Mouse (Mus musculus): ENCODE measurements at regions not wholly inside any gene's neighbourhood (a gene's known extent, or its start where the extent isn't known, plus 50 kb on each side); places are given as distances from the start of the nearest gene placed in this dataset. TPM values are rescaled to one million over a fixed set of nuclear protein-coding genes. Genes with fewer than 3 reads are reported as not detected.
A peak's percentile ranks its signal among the peaks of the same experiment; 100 is the strongest.
"Not testable (repeated sequence)": the region's sequence is repeated elsewhere in the genome, so short reads cannot be mapped to it uniquely, and the experiment has no call there.

DNA sequence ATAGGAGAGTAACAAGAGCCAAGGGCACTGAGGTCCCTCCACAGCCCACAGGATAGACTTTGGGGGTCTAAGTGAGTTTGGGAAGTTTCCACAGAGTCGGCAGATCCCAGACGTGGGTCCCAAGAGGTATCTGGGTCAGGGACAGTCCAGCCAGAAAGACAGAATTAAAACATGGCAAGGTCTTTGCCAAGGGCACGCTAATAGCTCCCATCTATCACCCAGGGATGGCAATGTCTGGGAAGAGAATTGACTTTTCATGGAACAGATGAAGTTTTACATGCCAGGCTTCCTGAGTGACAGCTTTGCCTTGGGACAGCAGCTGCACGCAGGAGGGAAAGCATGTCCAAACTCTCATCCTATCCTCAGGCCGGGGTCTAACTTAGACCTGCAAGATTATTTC is 563.5 kb downstream of the Gm10330 start:
- WGBS = 86% methylated on average over 1 of the region's 5 CpGs
- not testable (repeated sequence) for H3K4me1 ChIP-seq; H3K4me3 ChIP-seq; H3K9ac ChIP-seq; H3K4me2 ChIP-seq; H3K27ac ChIP-seq; H3K36me3 ChIP-seq (ENCODE audit: poor library complexity, severe bottlenecking); H3K9me3 ChIP-seq (replicated peaks); ATAC-seq; H3K27me3 ChIP-seq

DNA sequence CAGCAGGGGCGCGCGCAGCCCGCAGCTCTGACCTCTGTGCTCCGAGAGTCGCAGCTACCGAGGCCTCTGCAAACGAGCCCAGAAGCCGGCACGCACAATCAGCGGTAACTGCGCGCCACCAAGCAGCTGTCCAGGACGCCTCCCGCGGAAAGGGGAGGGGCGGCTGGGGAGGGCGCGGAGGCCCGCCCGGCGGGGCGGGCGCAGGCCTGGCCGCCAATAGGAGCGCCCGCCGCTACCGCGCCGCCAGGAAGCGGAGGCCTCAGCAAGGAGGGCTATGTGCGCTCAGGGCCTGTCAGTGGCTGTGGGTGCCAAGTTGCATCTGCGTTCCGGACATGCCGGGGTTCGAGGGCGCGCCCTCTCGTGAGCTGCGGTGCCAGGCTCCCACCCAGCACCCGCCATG is 590.5 kb downstream of the Gm10330 start:
- not testable (repeated sequence) for H3K27me3 ChIP-seq; H3K27ac ChIP-seq; H3K4me1 ChIP-seq; H3K9me3 ChIP-seq (replicated peaks); H3K36me3 ChIP-seq (ENCODE audit: poor library complexity, severe bottlenecking); H3K9ac ChIP-seq
- Histone ChIP-seq H3K4me2 (peak overlapping the region; percentile 53), H3K4me3 (peak overlapping the region; percentile 44)
- peak; percentile 81 for ATAC-seq
- WGBS = 6% methylated on average over 10 of the region's 42 CpGs

GRCm38 (mm10) chr12:23189110-23189509 is 591.0 kb downstream of the Gm10330 start:
- peak overlapping the region; percentile 44 for H3K4me3 ChIP-seq
- 2% methylated on average over 45 of the region's 50 CpGs for WGBS
- H3K4me1 ChIP-seq; H3K9me3 ChIP-seq (replicated peaks); ATAC-seq; H3K27me3 ChIP-seq; H3K36me3 ChIP-seq (ENCODE audit: poor library complexity, severe bottlenecking); H3K27ac ChIP-seq: not testable (repeated sequence)
- H3K9ac ChIP-seq = peak overlapping the region; percentile 45
- peak overlapping the region; percentile 53 for H3K4me2 ChIP-seq

Small RNA genes lying in the stretch of these regions (microRNA-seq; reads per million reads assigned to microRNA genes)
- not detected for gene Gm26140

All from forebrain, embryonic 13.5 days (tissue).